Mouse (Mus musculus) midbrain, embryonic 15.5 days (tissue): ENCODE measurements around the gene Ubiad1. TPM values are rescaled to one million over a fixed set of nuclear protein-coding genes. Genes with fewer than 3 reads are reported as not detected.

Source experiments
- ATAC-seq: fragments of 200-750 bp; cut with Nextera tagmentation; replicated peaks from 2 replicates; pipeline ENCODE4 v1.8.0; 2017; ENCODE audit warnings: moderate TSS enrichment
- H3K27ac ChIP-seq: fragments of 300-500 bp; sonication (generic); 2 replicates; pipeline ENCODE4 v1.5.1; 2015; ENCODE audit warnings: mild to moderate bottlenecking, inconsistent platforms
- H3K27me3 ChIP-seq: fragments of 300-500 bp; sonication (generic); replicated peaks from 2 replicates; pipeline ENCODE4 v1.6.1; 2015; ENCODE audit warnings: inconsistent platforms
- H3K36me3 ChIP-seq: fragments of 300-500 bp; sonication (generic); replicated peaks from 2 replicates; pipeline ENCODE4 v1.6.1; 2015; ENCODE audit warnings: inconsistent platforms
- H3K4me1 ChIP-seq: fragments of 300-500 bp; sonication (generic); 2 replicates; pipeline ENCODE4 v1.6.1; 2015; ENCODE audit warnings: inconsistent platforms
- H3K4me2 ChIP-seq: fragments of 300-500 bp; sonication (generic); 2 replicates; pipeline ENCODE4 v1.6.1; 2015; ENCODE audit warnings: inconsistent platforms, mild to moderate bottlenecking, moderate library complexity
- H3K4me3 ChIP-seq: fragments of 300-500 bp; sonication (generic); 2 replicates; pipeline ENCODE4 v1.5.1; 2015; ENCODE audit warnings: mild to moderate bottlenecking, inconsistent platforms
- H3K9ac ChIP-seq: fragments of 300-500 bp; sonication (generic); 2 replicates; pipeline ENCODE4 v1.6.1; 2015; ENCODE audit warnings: mild to moderate bottlenecking, inconsistent platforms
- H3K9me3 ChIP-seq: fragments of 300-500 bp; sonication (generic); 2 replicates; pipeline ENCODE4 v1.6.1; 2016; ENCODE audit warnings: inconsistent platforms
- WGBS: fragments of 180-500 bp; shearing (Covaris S2); methylation state at CpG from one replicate; pipeline ENCODE4 v1.1.7; 2015; ENCODE audit warnings: mixed read lengths; 5-methylcytosine and 5-hydroxymethylcytosine counted together
- polyA plus RNA-seq: library from polyadenylated mRNA; unstranded; fragments of >200 nt; fragmentation: Nextera tagmentation; extraction: Ambion mirVana; gene quantifications from 2 replicates; pipeline ENCODE4 v1.2.1, GENCODE M21; 2015

Ubiad1 gene
- polyA plus RNA-seq, 1 experiment from 2014 or later, result 22.1 TPM

- Histone ChIP-seq H3K4me1 (peaks cover 22% of the 10 kb centered on the region), H3K27ac (peak overlapping the region; percentile 72), H3K9me3 (no peaks in the 10 kb centered on the region), H3K4me2 (peak overlapping the region; percentile 30), H3K9ac (no peak overlapping the region), H3K4me3 (no peak overlapping the region), H3K36me3 (no peaks in the 10 kb centered on the region), H3K27me3 (no peaks in the 10 kb centered on the region)
- peak; percentile 46 for ATAC-seq
- WGBS, result 42% methylated on average over 21 of the region's 21 CpGs
These were observed 52.8 kb downstream of the Ubiad1 start for GRCm38 (mm10) chr4:148391714-148392310.

GRCm38 (mm10) chr4:148389635-148390034 is 54.9 kb downstream of the Ubiad1 start:
- H3K4me3 ChIP-seq, result no peak overlapping the region
- WGBS, result 47% methylated on average over 7 of the region's 7 CpGs
- H3K27ac ChIP-seq, result no peak overlapping the region
- peaks cover 29% of the 10 kb centered on the region for H3K4me1 ChIP-seq
- no peaks in the 10 kb centered on the region for H3K36me3 ChIP-seq
- no peak for ATAC-seq
- H3K27me3 ChIP-seq, result no peaks in the 10 kb centered on the region
- no peak overlapping the region for H3K9ac ChIP-seq
- no peaks in the 10 kb centered on the region for H3K9me3 ChIP-seq
- H3K4me2 ChIP-seq, result no peak overlapping the region

GRCm38 (mm10) chr4:148389047-148389446 is 55.5 kb downstream of the Ubiad1 start:
- no peaks in the 10 kb centered on the region for H3K9me3 ChIP-seq
- H3K9ac ChIP-seq, result no peak overlapping the region
- no peaks in the 10 kb centered on the region for H3K36me3 ChIP-seq
- no peak for ATAC-seq
- H3K4me3 ChIP-seq, result no peak overlapping the region
- H3K27me3 ChIP-seq, result no peaks in the 10 kb centered on the region
- H3K27ac ChIP-seq, result no peak overlapping the region
- H3K4me1 ChIP-seq, result peaks cover 35% of the 10 kb centered on the region
- 71% methylated on average over 6 of the region's 6 CpGs for WGBS
- H3K4me2 ChIP-seq, result no peak overlapping the region

GRCm38 (mm10) chr4:148385269-148385668 is 59.3 kb downstream of the Ubiad1 start:
- H3K9ac ChIP-seq, result no peak overlapping the region
- no peak for ATAC-seq
- peak overlapping the region; percentile 76 for H3K27ac ChIP-seq
- no peaks in the 10 kb centered on the region for H3K36me3 ChIP-seq
- no peaks in the 10 kb centered on the region for H3K27me3 ChIP-seq
- no peaks in the 10 kb centered on the region for H3K9me3 ChIP-seq
- H3K4me3 ChIP-seq, result no peak overlapping the region
- peaks cover 23% of the 10 kb centered on the region for H3K4me1 ChIP-seq
- WGBS, result 42% methylated on average over 7 of the region's 7 CpGs
- no peak overlapping the region for H3K4me2 ChIP-seq

Other genes with a start within 250 kb of the Ubiad1 start
- 12.5 and 13.6 TPM in 2 replicates for gene Disp3, start 156.8 kb downstream of the Ubiad1 start, polyA plus RNA-seq
- gene Mtor, start 3.8 kb upstream of the Ubiad1 start, polyA plus RNA-seq, result 22.8 and 23.8 TPM in 2 replicates
- gene Angptl7, start 55.7 kb upstream of the Ubiad1 start, polyA plus RNA-seq, result 0.36 and 0.45 TPM in 2 replicates
- 94.7 and 99.4 TPM in 2 replicates for gene Exosc10, start 113.7 kb upstream of the Ubiad1 start, polyA plus RNA-seq
- gene Srm, start 146.7 kb upstream of the Ubiad1 start, polyA plus RNA-seq, result 160 and 173 TPM in 2 replicates
- 0.74 and 0.80 TPM in 2 replicates for gene Masp2, start 157.8 kb upstream of the Ubiad1 start, polyA plus RNA-seq
- gene Tardbp, start 182.2 kb upstream of the Ubiad1 start, polyA plus RNA-seq, result 182 and 185 TPM in 2 replicates
- gene Gm572, start 198.5 kb upstream of the Ubiad1 start, polyA plus RNA-seq, result not detected in 2 replicates